Mouse (Mus musculus): ENCODE measurements around the gene Ly6g6c. TPM values are rescaled to one million over a fixed set of nuclear protein-coding genes. Genes with fewer than 3 reads are reported as not detected.

Ly6g6c gene
- polyA plus RNA-seq, 1 experiment from 2014 or later, result not detected

- no peak for ATAC-seq (ENCODE audit: low FRiP score, low TSS enrichment)
Observed at GRCm38 (mm10) chr17:35080248-35080647, 15.1 kb downstream of the Ly6g6c start.

GRCm38 (mm10) chr17:35080710-35081109 lies 15.5 kb downstream of the Ly6g6c start:
- Histone ChIP-seq H3K4me3 (ENCODE audit: low read length) (no peak overlapping the region), H3K4me2 (replicated peaks; ENCODE audit: low read depth, low read length) (no peak overlapping the region), H3K9ac (replicated peaks; ENCODE audit: low read length) (no peak overlapping the region), H3K4me1 (ENCODE audit: insufficient read depth, low read length) (peaks cover 21% of the 10 kb centered on the region), H3K9me3 (ENCODE audit: low read length) (no peaks in the 10 kb centered on the region), H3K36me3 (ENCODE audit: insufficient read depth, low read length) (no peaks in the 10 kb centered on the region), H3K27me3 (ENCODE audit: insufficient read depth, low read length) (no peaks in the 10 kb centered on the region), H3K27ac (ENCODE audit: low read length) (no peak overlapping the region)
- 81% methylated on average over 4 of the region's 4 CpGs for WGBS
- ATAC-seq (ENCODE audit: low FRiP score, low TSS enrichment), result no peak

More at GRCm38 (mm10) chr17:35080248-35080647, 15.1 kb downstream of the Ly6g6c start:
- Histone ChIP-seq H3K9me3 (ENCODE audit: low read length) (no peaks in the 10 kb centered on the region), H3K36me3 (ENCODE audit: insufficient read depth, low read length) (no peaks in the 10 kb centered on the region), H3K4me2 (replicated peaks; ENCODE audit: low read depth, low read length) (no peak overlapping the region), H3K27ac (ENCODE audit: low read length) (no peak overlapping the region), H3K9ac (replicated peaks; ENCODE audit: low read length) (no peak overlapping the region), H3K27me3 (ENCODE audit: insufficient read depth, low read length) (no peaks in the 10 kb centered on the region), H3K4me3 (ENCODE audit: low read length) (no peak overlapping the region), H3K4me1 (ENCODE audit: insufficient read depth, low read length) (peaks cover 21% of the 10 kb centered on the region)
- 43% methylated on average over 6 of the region's 6 CpGs for WGBS

- H3K27me3 ChIP-seq (ENCODE audit: insufficient read depth, low read length), result no peaks in the 10 kb centered on the region
- no peak overlapping the region for H3K9ac ChIP-seq (replicated peaks; ENCODE audit: low read length)
- H3K4me2 ChIP-seq (replicated peaks; ENCODE audit: low read depth, low read length), result no peak overlapping the region
- no peaks in the 10 kb centered on the region for H3K9me3 ChIP-seq (ENCODE audit: low read length)
- no peak overlapping the region for H3K4me3 ChIP-seq (ENCODE audit: low read length)
- no peaks in the 10 kb centered on the region for H3K36me3 ChIP-seq (ENCODE audit: insufficient read depth, low read length)
- WGBS, result 84% methylated on average over 16 of the region's 16 CpGs
- H3K4me1 ChIP-seq (ENCODE audit: insufficient read depth, low read length), result peaks cover 2% of the 10 kb centered on the region; the same call in 1 of the 2 replicates
- no peak for ATAC-seq (ENCODE audit: low FRiP score, low TSS enrichment)
- no peak overlapping the region for H3K27ac ChIP-seq (ENCODE audit: low read length)
Observed at GRCm38 (mm10) chr17:35082841-35083576, 17.8 kb downstream of the Ly6g6c start.

GRCm38 (mm10) chr17:35083929-35084497 lies 18.8 kb downstream of the Ly6g6c start:
- Histone ChIP-seq H3K4me3 (ENCODE audit: low read length) (no peak overlapping the region), H3K9ac (replicated peaks; ENCODE audit: low read length) (no peak overlapping the region), H3K4me1 (ENCODE audit: insufficient read depth, low read length) (no peaks in the 10 kb centered on the region), H3K27ac (ENCODE audit: low read length) (no peak overlapping the region), H3K4me2 (replicated peaks; ENCODE audit: low read depth, low read length) (no peak overlapping the region), H3K9me3 (ENCODE audit: low read length) (no peaks in the 10 kb centered on the region), H3K27me3 (ENCODE audit: insufficient read depth, low read length) (no peaks in the 10 kb centered on the region), H3K36me3 (ENCODE audit: insufficient read depth, low read length) (no peaks in the 10 kb centered on the region)
- 66% methylated on average over 3 of the region's 3 CpGs for WGBS
- ATAC-seq (ENCODE audit: low FRiP score, low TSS enrichment), result no peak

GRCm38 (mm10) chr17:35085208-35085865 lies 20.1 kb downstream of the Ly6g6c start, which contains the start of gene Ly6g6f:
Gene Ly6g6f, minus strand, starts transcription at chr17:35085610.
- Histone ChIP-seq H3K4me3 (ENCODE audit: low read length) (no peak within 1 kb of the TSS), H3K9me3 (ENCODE audit: low read length) (no peaks in the 10 kb centered on the region), H3K36me3 (ENCODE audit: insufficient read depth, low read length) (no peaks in the 10 kb centered on the region), H3K27me3 (ENCODE audit: insufficient read depth, low read length) (no peaks in the 10 kb centered on the region), H3K27ac (ENCODE audit: low read length) (no peak within 1 kb of the TSS), H3K4me2 (replicated peaks; ENCODE audit: low read depth, low read length) (no peak within 1 kb of the TSS), H3K4me1 (ENCODE audit: insufficient read depth, low read length) (peaks cover 7% of the 10 kb centered on the region), H3K9ac (replicated peaks; ENCODE audit: low read length) (no peak within 1 kb of the TSS)
- no peak for ATAC-seq (ENCODE audit: low FRiP score, low TSS enrichment)
- WGBS, result 74% methylated on average over 7 of the region's 7 CpGs

GRCm38 (mm10) chr17:35088151-35088550 lies 23.0 kb downstream of the Ly6g6c start:
- H3K4me3 ChIP-seq (ENCODE audit: low read length), result no peak overlapping the region
- no peaks in the 10 kb centered on the region for H3K9me3 ChIP-seq (ENCODE audit: low read length)
- no peak overlapping the region for H3K9ac ChIP-seq (replicated peaks; ENCODE audit: low read length)
- 51% methylated on average over 2 of the region's 2 CpGs for WGBS
- H3K36me3 ChIP-seq (ENCODE audit: insufficient read depth, low read length), result peaks cover 16% of the 10 kb centered on the region
- no peak overlapping the region for H3K27ac ChIP-seq (ENCODE audit: low read length)
- H3K4me2 ChIP-seq (replicated peaks; ENCODE audit: low read depth, low read length), result no peak overlapping the region
- ATAC-seq (ENCODE audit: low FRiP score, low TSS enrichment), result no peak
- peaks cover 21% of the 10 kb centered on the region for H3K4me1 ChIP-seq (ENCODE audit: insufficient read depth, low read length)
- H3K27me3 ChIP-seq (ENCODE audit: insufficient read depth, low read length), result no peaks in the 10 kb centered on the region

- Histone ChIP-seq H3K9me3 (ENCODE audit: low read length) (no peaks in the 10 kb centered on the region), H3K4me2 (replicated peaks; ENCODE audit: low read depth, low read length) (peak within 1 kb of the TSS; percentile 81), H3K27ac (ENCODE audit: low read length) (peak within 1 kb of the TSS; percentile 97), H3K36me3 (ENCODE audit: insufficient read depth, low read length) (peaks cover 18% of the 10 kb centered on the region), H3K4me3 (ENCODE audit: low read length) (peak within 1 kb of the TSS; percentile 73), H3K9ac (replicated peaks; ENCODE audit: low read length) (peak within 1 kb of the TSS; percentile 91), H3K4me1 (ENCODE audit: insufficient read depth, low read length) (peaks cover 21% of the 10 kb centered on the region), H3K27me3 (ENCODE audit: insufficient read depth, low read length) (no peaks in the 10 kb centered on the region)
- 3% methylated on average over 61 of the region's 67 CpGs for WGBS
- ATAC-seq (ENCODE audit: low FRiP score, low TSS enrichment), result peak; percentile 97
Observed at GRCm38 (mm10) chr17:35088825-35089644, 23.8 kb downstream of the Ly6g6c start, which contains the start of gene Abhd16a. Gene Abhd16a, plus strand, starts transcription at chr17:35089263.

GRCm38 (mm10) chr17:35090166-35090932 lies 25.2 kb downstream of the Ly6g6c start:
- Histone ChIP-seq H3K4me1 (ENCODE audit: insufficient read depth, low read length) (peaks cover 21% of the 10 kb centered on the region), H3K9me3 (ENCODE audit: low read length) (no peaks in the 10 kb centered on the region), H3K36me3 (ENCODE audit: insufficient read depth, low read length) (peaks cover 29% of the 10 kb centered on the region), H3K27ac (ENCODE audit: low read length) (peak overlapping the region; percentile 97; the same call in 1 of the 2 replicates), H3K27me3 (ENCODE audit: insufficient read depth, low read length) (no peaks in the 10 kb centered on the region), H3K4me3 (ENCODE audit: low read length) (peak overlapping the region; percentile 73), H3K9ac (replicated peaks; ENCODE audit: low read length) (peak overlapping the region; percentile 91), H3K4me2 (replicated peaks; ENCODE audit: low read depth, low read length) (peak overlapping the region; percentile 81)
- 61% methylated on average over 8 of the region's 8 CpGs for WGBS
- ATAC-seq (ENCODE audit: low FRiP score, low TSS enrichment), result no peak

Data from kidney, embryonic 16.5 days (tissue).